Mouse (Mus musculus) heart, adult 2 months (tissue): ENCODE results near the gene Mgst3. TPM values are rescaled to one million over a fixed set of nuclear protein-coding genes. Genes with fewer than 3 reads are reported as not detected.
A peak's percentile ranks its signal among the peaks of the same experiment; 100 is the strongest.

Experiments used
- DNase-seq, 2 experiments: peaks; one replicate each; pipeline ENCODE4 v3.0.0; 2021
- H3K27ac ChIP-seq: fragments of 200-600 bp; 2 replicates; pipeline ENCODE4 v1.8.1; 2022
- H3K27me3 ChIP-seq: fragments of 200-500 bp; 2 replicates; pipeline ENCODE4 v1.6.1; 2012; ENCODE audit warnings: mild to moderate bottlenecking, low read length, inconsistent platforms, mixed read lengths; ENCODE audit not compliant: control insufficient read depth, insufficient read depth
- H3K36me3 ChIP-seq: fragments of 200-500 bp; 2 replicates; pipeline ENCODE4 v1.6.1; 2012; ENCODE audit warnings: low read length, inconsistent platforms; ENCODE audit not compliant: control insufficient read depth, insufficient read depth
- H3K4me1 ChIP-seq: fragments of 200-500 bp; 2 replicates; pipeline ENCODE4 v1.6.1; 2011; ENCODE audit warnings: low read length; ENCODE audit not compliant: control insufficient read depth, insufficient read depth
- H3K4me3 ChIP-seq: fragments of 200-600 bp; 2 replicates; pipeline ENCODE4 v1.8.1; 2022
- H3K79me2 ChIP-seq: fragments of 200-500 bp; replicated peaks from 2 replicates; pipeline ENCODE4 v1.6.1; 2012; ENCODE audit warnings: mild to moderate bottlenecking, inconsistent platforms, low read length, moderate library complexity, mixed read lengths; ENCODE audit not compliant: control insufficient read depth, insufficient read depth
- H3K9ac ChIP-seq: fragments of 200-500 bp; 2 replicates; pipeline ENCODE4 v1.6.1; 2012; ENCODE audit warnings: low read depth, mild to moderate bottlenecking, control low read depth, inconsistent platforms, low read length, mixed read lengths
- CTCF ChIP-seq: fragments of 200-600 bp; IDR thresholded peaks from 2 replicates; pipeline ENCODE4 v1.8.1; 2022; ENCODE audit warnings: antibody characterized with exemption, mild to moderate bottlenecking, moderate library complexity
- EP300 ChIP-seq: fragments of 200-500 bp; IDR thresholded peaks from 2 replicates; pipeline ENCODE4 v1.6.1; 2011; ENCODE audit warnings: low read depth, low read length, control low read depth; ENCODE audit not compliant: insufficient read depth
- POLR2A ChIP-seq: fragments of 200-500 bp; IDR thresholded peaks from 2 replicates; pipeline ENCODE4 v1.6.1; 2011; ENCODE audit warnings: mild to moderate bottlenecking, low read depth, low read length, control low read depth; ENCODE audit not compliant: insufficient read depth
- WGBS: fragments of 180-500 bp; shearing (Covaris S2); methylation state at CpG from one replicate; pipeline ENCODE4 v1.1.7; 2018; 5-methylcytosine and 5-hydroxymethylcytosine counted together
- intact Hi-C: fragments of 180-260 bp; cut with DNase I; formaldehyde crosslinking; loops from one replicate; pipeline ENCODE4 v1.15.1; 2025
- polyA plus RNA-seq: library from polyadenylated mRNA; depleted of rRNA; stranded (reverse); fragments of >200 nt; gene quantifications from 2 replicates; pipeline ENCODE4 v1.2.3, GENCODE M21; 2012
- total RNA-seq, 2 experiments: library from RNA; stranded (reverse); gene quantifications; 2 replicates each; pipeline ENCODE4 v1.2.3; 2021

Mgst3 gene
- total and polyA plus RNA-seq, 3 experiments: 274 to 868 (median 351) TPM

DNA sequence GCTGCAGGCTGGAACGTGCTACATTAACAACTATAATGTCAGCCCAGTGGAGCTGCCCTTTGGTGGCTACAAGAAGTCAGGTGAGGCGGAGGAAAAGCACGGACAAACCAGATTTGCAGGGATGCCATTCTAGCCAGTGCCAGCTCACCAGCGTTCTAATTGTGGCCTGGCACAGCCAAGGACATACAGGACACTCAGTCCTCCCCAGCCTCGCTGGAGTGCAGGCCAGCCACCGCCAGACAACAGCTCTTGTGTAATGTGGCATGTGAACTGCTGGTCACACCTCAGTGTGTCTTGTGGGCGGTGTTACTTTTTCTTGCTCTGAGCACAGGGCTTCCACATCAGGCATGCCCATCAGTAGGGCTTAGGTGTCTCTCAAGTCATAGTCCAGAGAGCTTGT, 27.8 kb downstream of the Mgst3 start:
- Histone ChIP-seq H3K9ac (no peak overlapping the region), H3K27ac (peak overlapping the region; percentile 83), H3K79me2 (no peaks in the 10 kb centered on the region), H3K4me3 (no peak overlapping the region), H3K27me3 (no peaks in the 10 kb centered on the region), H3K4me1 (no peaks in the 10 kb centered on the region), H3K36me3 (peaks cover 8% of the 10 kb centered on the region)
- peak; percentile 46 to 78 for DNase-seq
- TF ChIP-seq POLR2A (no peak; the same call in 1 of the 2 replicates), EP300 (peak; percentile 99)
- intact Hi-C loops: loop anchor here (2.0 kb wide), 1 partner anchor 15 kb away; no protein-coding TSS in a partner anchor
- WGBS: 62% methylated on average over 7 of the region's 7 CpGs

DNA sequence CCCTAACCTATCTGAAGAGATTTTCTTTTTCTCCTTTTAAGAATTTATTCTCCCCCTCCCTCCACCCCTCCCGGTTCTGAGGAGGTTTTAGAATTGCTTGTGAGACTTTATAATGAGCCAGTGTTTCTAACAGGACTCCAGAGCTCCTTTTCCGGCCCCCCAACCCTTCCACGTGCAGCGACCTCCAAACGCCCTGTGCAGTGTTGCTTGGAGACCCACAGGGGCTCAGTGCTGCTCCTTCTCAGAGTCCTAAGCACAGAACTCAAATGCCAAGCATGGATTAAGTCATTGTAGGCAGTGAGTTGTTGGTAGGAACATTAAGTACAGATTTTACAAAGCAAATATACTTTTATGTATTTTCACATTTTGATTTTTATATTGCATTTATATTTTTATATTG, 30.3 kb downstream of the Mgst3 start:
- DNase-seq: no peak
- Histone ChIP-seq H3K36me3 (peaks cover 8% of the 10 kb centered on the region), H3K4me1 (no peaks in the 10 kb centered on the region), H3K79me2 (no peaks in the 10 kb centered on the region), H3K4me3 (no peak overlapping the region), H3K27me3 (no peaks in the 10 kb centered on the region), H3K9ac (no peak overlapping the region), H3K27ac (no peak overlapping the region)
- intact Hi-C loops: no loop called here
- TF ChIP-seq POLR2A (no peak), EP300 (no peak)
- 82% methylated on average over 5 of the region's 5 CpGs for WGBS

DNA sequence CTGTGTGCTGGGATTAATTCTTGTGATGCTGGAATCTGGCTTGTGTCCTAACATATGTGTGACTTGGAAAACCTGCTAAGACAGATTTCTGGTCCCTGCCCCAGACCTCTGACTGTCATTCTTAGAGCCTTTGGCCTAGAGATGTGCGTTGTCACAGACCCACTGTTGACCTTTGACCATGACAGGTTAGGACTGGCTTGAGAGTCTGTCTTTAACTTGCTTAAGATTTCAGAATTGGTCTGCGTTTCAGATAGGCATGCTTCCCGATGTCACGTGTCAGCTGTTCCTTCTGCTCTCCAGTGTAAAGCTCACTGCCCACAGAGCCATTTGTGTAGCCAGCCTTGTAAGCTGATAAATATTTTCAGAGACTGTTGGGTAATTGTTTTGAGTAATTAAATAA, 30.8 kb downstream of the Mgst3 start:
- WGBS: 83% methylated on average over 4 of the region's 4 CpGs
- DNase-seq: no peak
- TF ChIP-seq POLR2A (no peak), EP300 (no peak), CTCF (no peak)
- H3K79me2 ChIP-seq: no peaks in the 10 kb centered on the region
- intact Hi-C loops: no loop called here
- no peak overlapping the region for H3K4me3 ChIP-seq
- peaks cover 8% of the 10 kb centered on the region for H3K36me3 ChIP-seq
- no peaks in the 10 kb centered on the region for H3K27me3 ChIP-seq
- H3K9ac ChIP-seq: no peak overlapping the region
- H3K4me1 ChIP-seq: no peaks in the 10 kb centered on the region
- H3K27ac ChIP-seq: no peak overlapping the region

DNA sequence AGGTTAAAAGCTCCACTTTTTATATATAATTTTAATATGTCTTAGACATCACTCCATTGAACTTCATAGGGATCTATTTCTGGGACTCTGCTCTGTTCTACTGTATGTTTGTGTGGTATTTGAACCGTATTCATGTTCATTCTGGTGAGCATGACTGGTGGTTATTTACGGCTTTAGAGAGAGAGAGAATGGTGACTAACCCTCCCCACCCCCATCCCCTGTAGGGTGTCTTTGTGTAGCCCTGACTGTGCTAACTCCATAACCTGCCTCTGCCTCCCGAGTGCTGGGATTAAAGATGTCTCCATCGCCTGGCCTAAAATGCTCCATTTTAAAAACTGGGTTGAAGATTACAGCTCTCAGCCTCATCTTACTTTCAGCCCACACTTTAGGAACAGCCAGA, 33.4 kb downstream of the Mgst3 start:
- WGBS: 88% methylated on average over 4 of the region's 4 CpGs
- Histone ChIP-seq H3K4me1 (no peaks in the 10 kb centered on the region), H3K36me3 (peaks cover 2% of the 10 kb centered on the region; the same call in 1 of the 2 replicates)

DNA sequence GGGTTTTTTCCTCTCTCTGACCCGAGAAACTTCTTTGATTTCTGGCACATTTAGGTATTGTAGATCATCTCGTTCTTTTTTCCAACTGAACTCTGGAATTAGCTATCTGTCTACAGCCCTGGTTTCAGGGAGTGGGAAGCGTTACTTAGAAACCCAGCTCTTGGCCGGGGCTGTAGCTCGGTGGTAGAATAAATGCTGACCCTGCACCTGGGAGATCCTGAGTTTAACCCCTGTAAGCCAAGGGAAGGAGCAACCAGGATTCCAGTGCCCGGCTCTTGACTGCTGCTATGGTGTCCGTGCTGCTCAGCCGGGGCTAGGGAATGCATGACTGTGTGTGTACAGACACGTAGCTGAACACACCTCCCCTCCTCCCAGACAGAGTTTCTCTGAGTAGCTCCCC, 34.9 kb downstream of the Mgst3 start:
- no peaks in the 10 kb centered on the region for H3K36me3 ChIP-seq
- DNase-seq: no peak
- no peak overlapping the region for H3K4me3 ChIP-seq
- no peaks in the 10 kb centered on the region for H3K27me3 ChIP-seq
- TF ChIP-seq POLR2A: no peak
- TF ChIP-seq CTCF: no peak
- TF ChIP-seq EP300: no peak
- 85% methylated on average over 9 of the region's 9 CpGs for WGBS
- intact Hi-C loops: no loop called here
- H3K4me1 ChIP-seq: no peaks in the 10 kb centered on the region
- H3K79me2 ChIP-seq: no peaks in the 10 kb centered on the region
- H3K9ac ChIP-seq: no peak overlapping the region
- H3K27ac ChIP-seq: no peak overlapping the region

More for the DNA sequence above, 33.4 kb downstream of the Mgst3 start:
- Histone ChIP-seq H3K4me3 (no peak overlapping the region), H3K9ac (no peak overlapping the region), H3K79me2 (no peaks in the 10 kb centered on the region), H3K27ac (no peak overlapping the region), H3K27me3 (no peaks in the 10 kb centered on the region)
- intact Hi-C loops: no loop called here
- DNase-seq: no peak
- TF ChIP-seq POLR2A: no peak
- no peak for TF ChIP-seq CTCF
- no peak for TF ChIP-seq EP300

DNA sequence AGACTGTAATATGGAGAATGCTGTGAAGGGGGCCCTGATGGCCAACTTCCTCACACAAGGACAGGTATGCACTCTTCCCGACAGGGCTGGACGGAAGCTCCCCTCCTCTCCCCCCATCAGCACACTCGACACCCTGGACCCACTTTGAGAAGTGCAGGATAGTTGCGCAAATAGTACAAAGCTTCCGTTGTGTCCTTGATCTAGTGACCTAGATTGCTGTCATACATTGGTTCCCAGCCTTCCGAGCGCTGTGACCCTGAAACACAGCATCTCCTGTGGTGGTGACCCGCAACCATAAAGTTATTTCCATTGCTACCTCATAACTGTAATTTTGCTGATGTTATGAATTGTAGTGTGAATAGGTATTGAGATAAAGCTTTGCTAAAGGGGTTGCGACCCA, 36.3 kb downstream of the Mgst3 start:
- no peaks in the 10 kb centered on the region for H3K27me3 ChIP-seq
- intact Hi-C loops: no loop called here
- no peaks in the 10 kb centered on the region for H3K79me2 ChIP-seq
- H3K4me1 ChIP-seq: no peaks in the 10 kb centered on the region
- TF ChIP-seq CTCF (no peak), EP300 (no peak), POLR2A (no peak)
- H3K27ac ChIP-seq: no peak overlapping the region
- no peaks in the 10 kb centered on the region for H3K36me3 ChIP-seq
- H3K9ac ChIP-seq: no peak overlapping the region
- no peak overlapping the region for H3K4me3 ChIP-seq
- WGBS: 90% methylated on average over 9 of the region's 9 CpGs
- no peak for DNase-seq
